Mouse (Mus musculus): Measurements from ENCODE around the gene Cacna2d1. TPM values are rescaled to one million over a fixed set of nuclear protein-coding genes. Genes with fewer than 3 reads are reported as not detected.

Gene Cacna2d1
- polyA plus RNA-seq, 1 experiment = 1.00 TPM

DNA sequence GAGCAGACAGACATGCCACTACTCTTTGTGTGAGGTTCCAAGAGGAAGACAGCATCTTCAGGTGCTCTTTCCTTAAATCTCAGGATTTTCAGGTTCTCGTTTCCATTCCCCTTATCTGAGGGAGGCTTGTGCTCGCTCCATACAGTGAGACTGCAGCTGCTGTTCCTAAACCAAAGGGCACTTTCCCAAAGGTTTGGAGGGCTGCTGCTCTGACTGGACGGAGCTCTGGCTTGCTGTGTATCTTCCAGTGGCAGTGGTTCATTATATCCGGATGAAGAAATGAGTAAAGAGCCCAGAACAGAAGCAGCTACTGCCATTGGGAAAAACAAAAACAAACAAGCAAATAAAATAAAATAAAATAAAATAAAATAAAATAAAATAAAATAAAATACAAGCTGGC, 359.3 kb downstream of the Cacna2d1 start:
- Histone ChIP-seq H3K27ac (ENCODE audit: control insufficient read depth, insufficient read depth, low read length) (no peak overlapping the region), H3K4me3 (ENCODE audit: control insufficient read depth, insufficient read depth, low read length) (no peak overlapping the region), H3K4me1 (replicated peaks; ENCODE audit: control insufficient read depth, insufficient read depth, low read length) (no peaks in the 10 kb centered on the region), H3K36me3 (ENCODE audit: control insufficient read depth, insufficient read depth, low read length) (no peaks in the 10 kb centered on the region), H3K27me3 (ENCODE audit: control insufficient read depth, insufficient read depth, low read length) (no peaks in the 10 kb centered on the region)
- TF ChIP-seq POLR2A (IDR thresholded peaks at IDR 0.05; ENCODE audit: control insufficient read depth, extremely low read depth, insufficient read depth, low read length, poor library complexity) (no peak), CTCF (IDR thresholded peaks at IDR 0.05; ENCODE audit: borderline replicate concordance, control insufficient read depth, extremely low read depth, insufficient read depth, low read length, poor library complexity) (no peak)
- DNase-seq = no peak
- WGBS = 84% methylated on average over 4 of the region's 4 CpGs

DNA sequence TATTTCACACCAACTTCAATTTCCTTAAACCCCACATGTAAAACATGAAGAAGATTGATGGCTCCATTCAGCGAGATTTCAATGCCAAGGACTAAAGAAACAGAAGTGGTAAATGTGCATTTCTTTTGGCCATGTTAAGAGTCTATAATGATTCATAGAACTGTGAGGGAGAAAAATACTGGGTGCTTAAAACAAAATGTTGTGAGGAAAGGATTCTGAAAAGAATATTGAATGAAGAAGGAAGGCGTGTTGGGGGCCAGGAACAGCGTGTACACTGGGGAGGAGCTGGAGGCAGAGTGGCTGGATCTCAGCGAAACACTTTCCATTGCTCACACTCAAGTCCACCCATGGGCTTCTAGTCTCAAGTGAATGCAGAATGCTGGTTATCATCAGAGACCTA, 360.2 kb downstream of the Cacna2d1 start:
- Histone ChIP-seq H3K27me3 (ENCODE audit: control insufficient read depth, insufficient read depth, low read length) (no peaks in the 10 kb centered on the region), H3K4me1 (replicated peaks; ENCODE audit: control insufficient read depth, insufficient read depth, low read length) (no peaks in the 10 kb centered on the region), H3K36me3 (ENCODE audit: control insufficient read depth, insufficient read depth, low read length) (no peaks in the 10 kb centered on the region), H3K27ac (ENCODE audit: control insufficient read depth, insufficient read depth, low read length) (no peak overlapping the region), H3K4me3 (ENCODE audit: control insufficient read depth, insufficient read depth, low read length) (no peak overlapping the region)
- WGBS = 85% methylated on average over 4 of the region's 4 CpGs
- TF ChIP-seq CTCF (IDR thresholded peaks at IDR 0.05; ENCODE audit: borderline replicate concordance, control insufficient read depth, extremely low read depth, insufficient read depth, low read length, poor library complexity) (no peak), POLR2A (IDR thresholded peaks at IDR 0.05; ENCODE audit: control insufficient read depth, extremely low read depth, insufficient read depth, low read length, poor library complexity) (no peak)
- DNase-seq = no peak

DNA sequence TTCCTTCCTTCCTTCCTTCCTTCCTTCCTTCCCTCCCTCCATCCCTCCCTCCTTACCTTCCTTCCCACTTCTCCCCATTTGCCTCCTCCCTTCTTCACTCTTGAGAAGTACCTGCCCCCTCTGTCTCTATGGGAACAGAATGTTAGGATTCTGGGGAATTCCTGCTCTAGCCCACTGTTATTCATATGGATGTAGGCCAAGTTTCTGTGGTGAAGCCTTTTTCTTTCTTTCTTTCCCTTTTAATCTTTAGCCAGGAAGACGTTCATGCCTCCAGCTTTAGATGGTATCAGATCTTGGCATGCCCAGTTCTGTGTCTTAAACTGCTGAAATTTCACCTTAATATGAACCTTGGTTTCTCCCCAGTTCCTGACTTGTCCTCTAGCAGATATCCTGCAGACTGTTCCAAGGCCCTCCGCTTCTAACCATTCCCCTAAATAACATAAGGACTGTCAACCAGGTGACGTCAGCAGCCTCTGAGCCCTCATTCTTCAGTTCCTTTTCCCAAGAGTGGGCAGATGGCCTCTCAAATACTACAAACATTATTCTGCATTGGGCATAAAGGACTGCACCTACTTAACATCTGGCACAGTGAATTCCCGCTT, 362.8 kb downstream of the Cacna2d1 start:
- H3K27ac ChIP-seq (ENCODE audit: control insufficient read depth, insufficient read depth, low read length) = no peak overlapping the region
- no peaks in the 10 kb centered on the region for H3K27me3 ChIP-seq (ENCODE audit: control insufficient read depth, insufficient read depth, low read length)
- no peaks in the 10 kb centered on the region for H3K36me3 ChIP-seq (ENCODE audit: control insufficient read depth, insufficient read depth, low read length)
- WGBS = 84% methylated on average over 4 of the region's 4 CpGs
- H3K4me1 ChIP-seq (replicated peaks; ENCODE audit: control insufficient read depth, insufficient read depth, low read length) = no peaks in the 10 kb centered on the region
- H3K4me3 ChIP-seq (ENCODE audit: control insufficient read depth, insufficient read depth, low read length) = no peak overlapping the region
- TF ChIP-seq CTCF (IDR thresholded peaks at IDR 0.05; ENCODE audit: borderline replicate concordance, control insufficient read depth, extremely low read depth, insufficient read depth, low read length, poor library complexity) (no peak), POLR2A (IDR thresholded peaks at IDR 0.05; ENCODE audit: control insufficient read depth, extremely low read depth, insufficient read depth, low read length, poor library complexity) (no peak)
- DNase-seq = no peak

DNA sequence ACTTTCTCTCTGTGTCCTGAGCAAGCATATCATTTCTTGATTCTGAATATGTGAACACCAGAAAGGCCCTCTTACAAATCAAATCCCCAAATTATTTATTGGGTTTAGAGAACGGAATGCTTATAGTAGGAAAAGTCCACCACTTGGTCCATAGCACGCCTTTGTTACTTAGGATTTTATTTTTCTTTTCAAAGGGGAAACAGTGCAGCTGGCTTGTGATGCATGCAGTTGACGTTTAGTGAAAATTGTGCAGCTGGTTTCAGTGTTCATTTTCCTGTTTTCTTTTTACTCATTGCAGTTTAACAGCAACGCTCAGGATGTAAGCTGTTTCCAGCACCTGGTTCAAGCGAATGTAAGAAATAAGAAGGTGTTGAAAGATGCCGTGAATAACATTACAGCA, 365.1 kb downstream of the Cacna2d1 start:
- Histone ChIP-seq H3K4me1 (replicated peaks; ENCODE audit: control insufficient read depth, insufficient read depth, low read length) (no peaks in the 10 kb centered on the region), H3K27ac (ENCODE audit: control insufficient read depth, insufficient read depth, low read length) (no peak overlapping the region), H3K36me3 (ENCODE audit: control insufficient read depth, insufficient read depth, low read length) (no peaks in the 10 kb centered on the region), H3K4me3 (ENCODE audit: control insufficient read depth, insufficient read depth, low read length) (no peak overlapping the region), H3K27me3 (ENCODE audit: control insufficient read depth, insufficient read depth, low read length) (no peaks in the 10 kb centered on the region)
- TF ChIP-seq CTCF (IDR thresholded peaks at IDR 0.05; ENCODE audit: borderline replicate concordance, control insufficient read depth, extremely low read depth, insufficient read depth, low read length, poor library complexity) (no peak), POLR2A (IDR thresholded peaks at IDR 0.05; ENCODE audit: control insufficient read depth, extremely low read depth, insufficient read depth, low read length, poor library complexity) (no peak)
- WGBS = 63% methylated on average over 6 of the region's 6 CpGs
- no peak for DNase-seq

DNA sequence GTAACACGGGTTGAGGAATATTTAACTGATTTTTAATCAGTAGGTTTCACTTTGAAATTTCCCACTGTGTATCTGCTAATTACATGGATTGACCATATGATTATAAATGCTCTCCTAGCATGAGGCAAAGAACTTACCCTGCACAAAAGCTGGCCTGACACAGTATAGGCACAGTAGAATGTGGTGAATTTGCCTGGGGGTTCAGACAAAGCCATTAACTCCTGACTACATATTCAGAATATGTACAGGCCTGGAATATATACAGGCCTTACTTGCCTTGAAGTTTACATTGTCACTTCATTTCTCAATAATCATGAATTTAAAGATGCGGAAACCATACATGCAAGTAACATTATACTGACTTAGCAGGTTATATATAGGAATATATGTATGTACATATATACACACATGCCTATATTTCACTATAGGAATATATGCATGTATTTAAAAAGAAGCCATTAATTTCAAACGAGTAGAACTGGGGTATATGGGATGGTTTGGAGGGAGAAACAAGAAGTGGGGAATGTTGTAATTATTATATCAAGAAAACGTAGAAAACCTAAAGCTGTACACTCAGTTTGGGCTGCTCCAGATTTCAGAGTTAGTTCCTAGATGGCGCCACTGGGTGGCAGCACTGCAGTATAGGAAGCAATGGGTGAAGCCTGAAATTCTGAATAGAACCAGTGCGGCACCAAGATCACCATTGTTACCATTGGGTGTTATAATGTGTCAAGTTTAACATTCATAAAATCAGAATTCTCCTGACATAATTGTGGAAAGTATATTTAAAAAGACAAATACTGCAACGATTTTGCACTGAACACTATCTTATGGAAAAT, 374.9 kb downstream of the Cacna2d1 start:
- no peaks in the 10 kb centered on the region for H3K4me1 ChIP-seq (replicated peaks; ENCODE audit: control insufficient read depth, insufficient read depth, low read length)
- whole genome bisulfite sequencing = 47% methylated on average over 7 of the region's 7 CpGs
- H3K4me3 ChIP-seq (ENCODE audit: control insufficient read depth, insufficient read depth, low read length) = no peak overlapping the region
- H3K36me3 ChIP-seq (ENCODE audit: control insufficient read depth, insufficient read depth, low read length) = no peaks in the 10 kb centered on the region
- peak; percentile 43 for DNase-seq
- TF ChIP-seq CTCF (IDR thresholded peaks at IDR 0.05; ENCODE audit: borderline replicate concordance, control insufficient read depth, extremely low read depth, insufficient read depth, low read length, poor library complexity) (no peak), POLR2A (IDR thresholded peaks at IDR 0.05; ENCODE audit: control insufficient read depth, extremely low read depth, insufficient read depth, low read length, poor library complexity) (no peak)
- H3K27ac ChIP-seq (ENCODE audit: control insufficient read depth, insufficient read depth, low read length) = no peak overlapping the region
- H3K27me3 ChIP-seq (ENCODE audit: control insufficient read depth, insufficient read depth, low read length) = no peaks in the 10 kb centered on the region

DNA sequence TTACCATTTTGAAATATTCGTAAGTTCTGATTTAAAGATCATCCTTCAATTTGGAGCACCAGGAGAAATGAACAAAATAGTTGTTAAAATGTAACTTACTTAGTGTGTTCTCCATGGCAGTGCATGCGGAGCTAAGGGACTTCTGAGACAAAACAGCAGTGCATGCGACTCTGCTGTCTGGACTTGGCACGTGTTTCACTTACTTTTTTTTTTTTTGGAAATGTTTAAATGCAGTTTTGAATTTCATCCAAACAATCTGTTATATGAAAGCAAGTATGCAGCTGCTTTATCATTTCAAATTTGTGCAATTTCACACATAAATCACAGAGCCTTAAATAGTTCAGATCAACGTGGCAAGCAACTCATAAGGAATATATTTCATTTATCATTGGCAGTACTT, 379.8 kb downstream of the Cacna2d1 start:
- no peaks in the 10 kb centered on the region for H3K36me3 ChIP-seq (ENCODE audit: control insufficient read depth, insufficient read depth, low read length)
- H3K4me1 ChIP-seq (replicated peaks; ENCODE audit: control insufficient read depth, insufficient read depth, low read length) = no peaks in the 10 kb centered on the region
- no peak overlapping the region for H3K27ac ChIP-seq (ENCODE audit: control insufficient read depth, insufficient read depth, low read length)
- DNase-seq = no peak
- no peaks in the 10 kb centered on the region for H3K27me3 ChIP-seq (ENCODE audit: control insufficient read depth, insufficient read depth, low read length)
- TF ChIP-seq CTCF (IDR thresholded peaks at IDR 0.05; ENCODE audit: borderline replicate concordance, control insufficient read depth, extremely low read depth, insufficient read depth, low read length, poor library complexity) (no peak), POLR2A (IDR thresholded peaks at IDR 0.05; ENCODE audit: control insufficient read depth, extremely low read depth, insufficient read depth, low read length, poor library complexity) (no peak)
- H3K4me3 ChIP-seq (ENCODE audit: control insufficient read depth, insufficient read depth, low read length) = no peak overlapping the region
- WGBS = 94% methylated on average over 5 of the region's 5 CpGs

All from thymus, adult 2 months (tissue).